Mouse (Mus musculus): ENCODE data around the gene Gmip.

GRCm38 (mm10) chr8:69860807-69861206 is 52.3 kb downstream of the Gmip start:
- TF ChIP-seq CTCF (IDR thresholded peaks at IDR 0.05; ENCODE audit: insufficient read depth, low read length) (peak; percentile 52; the same call in 1 of the 2 replicates), POLR2A (IDR thresholded peaks at IDR 0.05; ENCODE audit: borderline replicate concordance, extremely low read depth, low read depth, low read length) (no peak)
